Mouse (Mus musculus): ENCODE data around the gene Vmn1r199. TPM values are rescaled to one million over a fixed set of nuclear protein-coding genes. Genes with fewer than 3 reads are reported as not detected.

The Vmn1r199 gene
- not detected for polyA plus RNA-seq (2014; fragmentation: Illumina TruSeq; extraction: RNeasy Lipid Tissue Mini Kit (QIAGEN cat#74804); ENCODE audit: low read depth, low replicate concordance)

DNA sequence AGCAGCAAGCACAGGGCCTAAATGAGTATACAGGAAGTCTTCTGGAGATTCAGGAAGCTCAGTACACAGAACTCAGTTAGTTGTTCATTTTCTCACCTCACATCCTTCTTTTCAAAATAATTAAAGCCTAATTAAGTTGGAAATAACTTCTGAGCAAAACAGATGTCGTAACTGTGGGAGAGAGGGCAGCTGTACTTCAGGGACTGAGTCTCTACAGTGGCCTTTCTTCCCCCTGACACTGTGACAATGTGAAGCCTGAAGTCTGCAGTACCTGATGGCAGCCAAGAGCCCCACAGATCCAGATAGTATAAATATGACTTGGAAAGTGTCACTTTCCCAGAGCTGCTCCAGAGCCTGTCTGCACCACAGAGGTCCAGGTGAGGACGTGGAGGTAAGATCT is at the start of gene Vmn1r199:
Gene Vmn1r199 (plus strand): TSS at position 301 of the 400 bp plus-strand sequence.

DNA sequence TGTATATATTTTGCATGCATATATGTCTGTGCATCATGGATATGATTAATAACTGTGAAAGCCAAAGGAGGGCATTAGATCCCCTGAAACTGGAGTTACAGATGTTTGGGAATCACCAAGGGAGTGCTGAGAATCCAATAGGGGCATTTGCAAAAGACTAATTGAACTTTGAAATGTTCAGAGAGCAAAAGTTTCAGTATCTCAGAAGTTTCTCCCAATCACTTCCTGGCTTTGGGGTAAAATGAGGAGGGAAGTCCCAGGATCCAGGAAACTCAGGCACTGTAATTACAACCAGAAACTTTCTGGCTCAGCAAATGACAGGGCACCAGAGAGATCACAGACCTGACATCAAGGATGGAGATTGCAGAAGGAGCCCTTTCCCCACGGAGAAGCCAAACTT is 29.6 kb upstream of the Vmn1r199 start, which contains the start of gene Vmn1r198:
Gene Vmn1r198 (plus strand): TSS at position 301 of the 400 bp plus-strand sequence.

DNA sequence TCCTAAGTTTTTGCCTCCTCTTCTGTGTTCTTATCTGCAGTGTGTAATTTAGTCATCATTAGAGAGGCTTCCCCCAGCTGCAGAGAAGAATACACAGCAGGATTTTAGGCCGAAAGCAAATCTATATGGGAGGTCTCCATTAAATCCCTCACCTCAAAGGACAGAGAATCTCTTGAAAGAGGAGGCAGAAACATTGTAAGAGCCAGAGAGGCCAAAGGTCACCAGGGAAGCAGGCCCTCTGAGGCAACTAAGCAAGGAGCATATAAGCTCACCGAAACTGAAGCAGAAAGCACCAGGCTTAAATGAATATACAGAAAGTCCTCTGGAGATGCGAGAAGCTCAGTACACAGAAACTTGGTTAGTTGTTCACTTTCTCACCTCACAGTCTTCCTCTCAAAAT is 10.5 kb downstream of the Vmn1r199 start, which contains the start of gene Vmn1r200:
Gene Vmn1r200 (plus strand): TSS at position 301 of the 400 bp plus-strand sequence.

Other genes with a start within 250 kb of the Vmn1r199 start
- gene Vmn1r191, start 195.8 kb upstream of the Vmn1r199 start, polyA plus RNA-seq (2014; fragmentation: Illumina TruSeq; extraction: RNeasy Lipid Tissue Mini Kit (QIAGEN cat#74804); ENCODE audit: low read depth, low replicate concordance): not detected
- not detected for gene Vmn1r192, start 188.7 kb upstream of the Vmn1r199 start, polyA plus RNA-seq (2014; fragmentation: Illumina TruSeq; extraction: RNeasy Lipid Tissue Mini Kit (QIAGEN cat#74804); ENCODE audit: low read depth, low replicate concordance)
- not detected for gene Vmn1r193, start 156.7 kb upstream of the Vmn1r199 start, polyA plus RNA-seq (2014; fragmentation: Illumina TruSeq; extraction: RNeasy Lipid Tissue Mini Kit (QIAGEN cat#74804); ENCODE audit: low read depth, low replicate concordance)
- not detected for gene Vmn1r194, start 135.6 kb upstream of the Vmn1r199 start, polyA plus RNA-seq (2014; fragmentation: Illumina TruSeq; extraction: RNeasy Lipid Tissue Mini Kit (QIAGEN cat#74804); ENCODE audit: low read depth, low replicate concordance)
- not detected for gene Vmn1r195, start 109.3 kb upstream of the Vmn1r199 start, polyA plus RNA-seq (2014; fragmentation: Illumina TruSeq; extraction: RNeasy Lipid Tissue Mini Kit (QIAGEN cat#74804); ENCODE audit: low read depth, low replicate concordance)
- gene Vmn1r196, start 89.9 kb upstream of the Vmn1r199 start, polyA plus RNA-seq (2014; fragmentation: Illumina TruSeq; extraction: RNeasy Lipid Tissue Mini Kit (QIAGEN cat#74804); ENCODE audit: low read depth, low replicate concordance): not detected
- gene Vmn1r197, start 55.2 kb upstream of the Vmn1r199 start, polyA plus RNA-seq (2014; fragmentation: Illumina TruSeq; extraction: RNeasy Lipid Tissue Mini Kit (QIAGEN cat#74804); ENCODE audit: low read depth, low replicate concordance): not detected
- not detected for gene Vmn1r198, start 29.5 kb upstream of the Vmn1r199 start, polyA plus RNA-seq (2014; fragmentation: Illumina TruSeq; extraction: RNeasy Lipid Tissue Mini Kit (QIAGEN cat#74804); ENCODE audit: low read depth, low replicate concordance)
- gene Vmn1r200, start 10.6 kb downstream of the Vmn1r199 start, polyA plus RNA-seq (2014; fragmentation: Illumina TruSeq; extraction: RNeasy Lipid Tissue Mini Kit (QIAGEN cat#74804); ENCODE audit: low read depth, low replicate concordance): not detected
- gene Vmn1r201, start 92.1 kb downstream of the Vmn1r199 start, polyA plus RNA-seq (2014; fragmentation: Illumina TruSeq; extraction: RNeasy Lipid Tissue Mini Kit (QIAGEN cat#74804); ENCODE audit: low read depth, low replicate concordance): not detected
- gene Vmn1r202, start 125.6 kb downstream of the Vmn1r199 start, polyA plus RNA-seq (2014; fragmentation: Illumina TruSeq; extraction: RNeasy Lipid Tissue Mini Kit (QIAGEN cat#74804); ENCODE audit: low read depth, low replicate concordance): not detected
- not detected for gene Vmn1r203, start 138.3 kb downstream of the Vmn1r199 start, polyA plus RNA-seq (2014; fragmentation: Illumina TruSeq; extraction: RNeasy Lipid Tissue Mini Kit (QIAGEN cat#74804); ENCODE audit: low read depth, low replicate concordance)
- not detected for gene Vmn1r204, start 173.4 kb downstream of the Vmn1r199 start, polyA plus RNA-seq (2014; fragmentation: Illumina TruSeq; extraction: RNeasy Lipid Tissue Mini Kit (QIAGEN cat#74804); ENCODE audit: low read depth, low replicate concordance)
- gene Vmn1r205, start 213.2 kb downstream of the Vmn1r199 start, polyA plus RNA-seq (2014; fragmentation: Illumina TruSeq; extraction: RNeasy Lipid Tissue Mini Kit (QIAGEN cat#74804); ENCODE audit: low read depth, low replicate concordance): not detected
- gene Vmn1r206, start 244.4 kb downstream of the Vmn1r199 start, polyA plus RNA-seq (2014; fragmentation: Illumina TruSeq; extraction: RNeasy Lipid Tissue Mini Kit (QIAGEN cat#74804); ENCODE audit: low read depth, low replicate concordance): not detected

Measured in heart, adult 10 weeks (tissue).